Comparison of ENCODE assay signal across 14 mouse cellular contexts in genomic region chr9:27518031-27518430, GRCm38 (mm10).
"Had no signal": no experiment of that assay in that cellular context is flagged by ENCODE, and none has a peak within 500 bp of the region (broad histone marks: within the 10 kb centered on the region; RNA-seq: fewer than 3 reads in every experiment).

No protein-coding gene starts in this region.

- H3K9ac ChIP-seq: limb, embryonic 13.5 days; liver, embryonic 14.5 days; midbrain, embryonic 12.5 days; neural tube, embryonic 15.5 days had no signal

- H3K9me3 ChIP-seq: limb, embryonic 13.5 days; midbrain, embryonic 12.5 days; neural tube, embryonic 15.5 days had no signal

- H3K27me3 ChIP-seq: midbrain, embryonic 12.5 days; neural tube, embryonic 15.5 days had no signal

- H3K4me3 ChIP-seq: limb, embryonic 13.5 days; midbrain, embryonic 12.5 days; myocyte; neural tube, embryonic 15.5 days had no signal

- H3K4me1 ChIP-seq: limb, embryonic 13.5 days had no signal

- DNase-seq: kidney, adult 9 months; kidney, postnatal 36 days; left cerebral cortex, postnatal 4 days; lung, adult 18-20 months; right cerebral cortex, adult 18-20 months; right cerebral cortex, postnatal 25 days; thymus, postnatal 36 days had no signal

- H3K4me2 ChIP-seq: limb, embryonic 13.5 days; midbrain, embryonic 12.5 days; neural tube, embryonic 15.5 days had no signal

- H3K36me3 ChIP-seq: limb, embryonic 13.5 days; midbrain, embryonic 12.5 days; neural tube, embryonic 15.5 days had no signal

- H3K27ac ChIP-seq: kidney, postnatal 0 days; limb, embryonic 13.5 days; liver, embryonic 14.5 days; midbrain, embryonic 12.5 days; neural tube, embryonic 15.5 days; stomach, postnatal 0 days had no signal
